Mouse (Mus musculus) mouse embryonic stem cell (cell line): ENCODE measurements around the gene Kcnn3.

Source experiments
- in situ Hi-C, 2 experiments: fragments of 300-500 bp; cut with MboI; formaldehyde crosslinking; loops; 1 replicate in 1 of 2; 3 replicates in 1 of 2; pipeline ENCODE4 v1.14.3; 2019 to 2020; ENCODE audit warnings: low sequenced_read_pairs in 2 of 2, low pct_unique_long_range_greater_than_20kb in 1 of 2, mixed read lengths in 1 of 2; ENCODE audit not compliant: unreplicated experiment in 1 of 2

The Kcnn3 gene

DNA sequence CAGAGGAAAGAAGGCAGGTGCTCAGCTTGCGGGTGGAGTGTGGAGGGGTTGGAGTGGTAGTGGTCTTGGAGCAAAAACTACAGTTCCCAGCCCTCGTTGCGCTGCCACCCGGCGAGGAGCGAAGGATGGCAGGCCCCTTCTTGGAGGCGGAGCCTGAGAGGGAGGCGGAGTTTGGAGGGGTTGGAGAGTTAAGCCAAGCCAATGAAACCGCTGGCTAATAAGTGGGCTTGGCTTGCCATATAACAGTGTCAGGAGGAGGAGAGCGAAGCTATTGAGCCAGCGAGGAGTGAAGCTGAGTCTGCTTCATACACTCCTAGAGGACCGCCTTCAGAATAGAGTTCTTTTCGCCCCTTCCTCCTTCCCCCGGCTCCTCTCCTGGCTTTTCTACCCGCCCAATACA, at the start of gene Kcnn3:
Gene Kcnn3, plus strand, starts transcription at position 271 of the 400 bp plus-strand sequence.
- in situ Hi-C loops, result no loop called here

- in situ Hi-C loops, result no loop called here
These were observed 47.7 kb upstream of the Kcnn3 start for GRCm38 (mm10) chr3:89472280-89472679.

- in situ Hi-C loops, result no loop called here
These were observed 46.1 kb upstream of the Kcnn3 start for GRCm38 (mm10) chr3:89473838-89474237.

GRCm38 (mm10) chr3:89479055-89479454, 40.9 kb upstream of the Kcnn3 start:
- in situ Hi-C loops, result no loop called here

- in situ Hi-C loops, result loop anchor here in 1 of 2 experiments (5.0 to 10.0 kb wide), 3 partner anchors 34 to 167 kb away; partner anchors contain the start of gene Adam15
These were observed 38.5 kb upstream of the Kcnn3 start for GRCm38 (mm10) chr3:89481488-89481887.

- in situ Hi-C loops, result loop anchor here in 1 of 2 experiments (5.0 to 10.0 kb wide), 3 partner anchors 35 to 167 kb away; partner anchors contain the start of gene Adam15
These were observed 37.7 kb upstream of the Kcnn3 start for GRCm38 (mm10) chr3:89482249-89482648.

- in situ Hi-C loops, result loop anchor here in 1 of 2 experiments (5.0 to 10.0 kb wide), 3 partner anchors 38 to 170 kb away; partner anchors contain the start of gene Adam15
These were observed 35.0 kb upstream of the Kcnn3 start for GRCm38 (mm10) chr3:89484766-89485524.

DNA sequence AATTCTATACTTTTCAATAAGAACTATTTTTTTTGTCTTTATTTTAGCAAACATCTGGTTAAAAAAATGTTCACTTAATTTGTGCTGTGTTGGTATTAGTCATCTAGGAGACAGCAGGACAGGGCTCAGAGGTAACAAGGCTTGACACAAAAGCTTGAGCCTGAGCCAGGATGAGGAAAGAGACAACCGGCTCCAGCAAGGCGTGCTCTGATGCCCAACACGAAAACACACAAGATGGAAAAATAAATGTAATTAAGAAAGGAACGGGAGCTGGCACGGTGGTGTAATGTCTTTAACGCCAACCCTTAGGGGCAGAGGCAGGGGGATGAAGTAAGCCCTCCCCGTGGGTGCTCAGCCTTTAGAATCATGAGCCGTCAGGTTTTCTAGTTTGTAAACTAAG, 33.9 kb upstream of the Kcnn3 start:
- in situ Hi-C loops, result loop anchor here in 1 of 2 experiments (10.0 kb wide), 2 partner anchors 141 to 171 kb away; partner anchors contain the start of gene Adam15

DNA sequence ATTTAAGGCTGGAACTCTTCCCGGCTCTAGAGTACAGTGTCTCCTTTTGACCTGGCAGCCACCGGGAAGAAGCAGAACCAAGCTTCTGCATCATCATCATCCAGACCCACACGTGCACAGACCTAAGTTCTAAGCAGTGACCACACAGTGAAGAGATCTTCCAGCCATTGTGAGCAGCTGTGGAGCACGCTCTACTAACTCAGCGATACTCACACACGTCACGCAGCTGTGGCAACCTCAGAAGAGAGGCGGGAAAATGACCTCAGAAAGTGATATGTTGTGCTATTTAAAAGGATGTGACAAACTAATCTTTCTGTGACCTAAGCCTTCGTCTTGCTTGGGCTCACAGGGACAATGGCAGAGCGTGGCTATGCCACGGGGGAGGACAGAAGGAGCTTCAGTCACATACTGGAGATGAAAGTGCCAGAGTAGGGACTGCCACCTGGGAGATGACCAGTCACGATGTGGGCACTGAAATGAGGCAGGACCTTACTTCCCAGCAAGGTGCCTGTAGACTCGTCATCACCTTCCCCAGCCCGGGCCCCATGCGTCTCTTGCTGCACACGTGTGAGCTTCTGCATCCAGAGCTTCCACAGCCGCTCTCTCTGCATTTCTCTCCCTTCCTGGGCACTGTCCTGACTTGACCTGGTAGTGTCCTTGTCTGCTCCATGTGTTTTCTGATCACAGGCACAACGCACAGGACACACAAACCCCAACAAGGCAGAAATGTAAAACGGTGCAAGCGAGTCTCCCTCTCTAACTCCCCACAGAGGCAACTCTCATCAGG, 32.9 kb upstream of the Kcnn3 start:
- in situ Hi-C loops, result loop anchor here in 1 of 2 experiments (10.0 kb wide), 2 partner anchors 142 to 172 kb away; partner anchors contain the start of gene Adam15

DNA sequence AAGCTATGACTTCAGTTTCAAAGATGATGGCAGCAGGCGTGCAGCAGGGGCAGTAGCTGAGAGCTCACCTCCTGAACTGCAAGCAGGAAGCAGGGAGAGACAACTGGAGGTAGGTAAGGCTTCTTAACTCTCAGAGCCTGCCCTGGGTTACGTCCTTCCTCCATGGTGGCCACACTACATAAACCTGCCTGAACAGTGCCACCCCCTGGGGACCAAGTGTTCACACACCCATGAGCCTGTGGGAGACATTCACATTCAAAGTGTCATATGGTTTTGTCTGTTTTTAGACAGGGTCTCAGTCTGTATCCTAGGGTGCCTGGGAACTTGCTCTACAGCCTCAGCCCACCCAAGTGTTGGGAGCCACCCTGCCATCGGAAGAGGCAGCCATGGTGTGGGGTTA, 29.2 kb upstream of the Kcnn3 start:
- in situ Hi-C loops, result no loop called here

DNA sequence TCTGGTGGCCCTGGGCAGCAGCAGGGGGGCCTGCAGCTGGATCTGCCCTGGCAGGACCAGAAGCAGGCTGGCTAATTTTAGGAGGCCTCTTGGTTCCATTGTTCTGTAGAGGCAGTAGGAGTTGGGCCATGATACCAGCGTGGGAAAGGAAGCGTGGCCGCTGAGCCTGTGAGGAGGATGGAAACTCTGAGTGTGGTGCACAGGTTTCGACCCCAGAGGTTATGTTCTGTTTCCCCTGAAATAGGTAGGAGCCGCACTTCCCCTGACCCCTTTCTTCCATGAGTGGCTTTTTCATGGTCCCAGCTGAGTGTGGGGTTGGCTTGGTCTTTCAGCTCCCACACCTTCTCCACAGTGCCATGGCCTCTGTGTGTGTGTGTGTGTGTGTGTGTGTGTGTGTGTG, 28.4 kb upstream of the Kcnn3 start:
- in situ Hi-C loops, result no loop called here

GRCm38 (mm10) chr3:89492701-89493151, 27.2 kb upstream of the Kcnn3 start:
- in situ Hi-C loops, result no loop called here

- in situ Hi-C loops, result no loop called here
These were observed 25.3 kb upstream of the Kcnn3 start for GRCm38 (mm10) chr3:89494630-89495029.

DNA sequence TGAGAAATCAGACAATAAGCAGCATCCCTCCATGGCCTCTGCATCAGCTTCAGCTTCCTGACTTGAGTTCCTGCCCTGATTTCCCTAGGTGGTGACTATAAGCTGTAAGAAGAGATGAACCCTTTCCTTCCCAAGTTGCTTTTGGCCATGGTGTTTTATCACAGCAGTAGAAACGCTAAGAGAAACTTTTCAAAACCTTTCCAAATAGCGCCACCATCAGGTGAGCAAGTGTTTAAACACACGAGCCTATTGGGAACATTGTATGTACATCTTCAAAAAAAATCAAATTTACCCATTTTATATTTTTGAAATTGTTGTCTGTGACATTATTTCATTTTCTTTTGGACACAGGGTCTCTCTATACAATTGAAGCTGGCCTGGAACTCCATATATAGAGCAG, 23.6 kb upstream of the Kcnn3 start:
- in situ Hi-C loops, result no loop called here

DNA sequence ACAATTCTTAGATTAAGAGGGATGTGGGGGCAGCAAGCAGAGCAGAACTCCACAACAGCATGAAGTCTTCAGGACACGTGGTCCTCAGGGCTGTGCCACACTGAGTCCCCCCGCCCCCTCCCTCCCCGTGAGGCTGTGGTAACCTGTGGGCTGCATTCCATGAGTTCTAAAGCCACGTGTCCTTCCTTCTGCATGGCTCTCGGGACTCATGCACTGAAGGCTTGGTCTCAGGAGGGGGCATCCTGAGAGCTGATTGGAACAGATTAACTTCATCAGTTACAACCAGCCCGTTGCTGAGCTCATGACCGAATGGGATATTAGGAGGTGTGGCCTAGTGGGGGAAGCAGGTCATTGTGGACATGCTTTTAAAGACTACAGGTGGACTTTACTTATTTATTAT, 20.3 kb upstream of the Kcnn3 start:
- in situ Hi-C loops, result no loop called here

DNA sequence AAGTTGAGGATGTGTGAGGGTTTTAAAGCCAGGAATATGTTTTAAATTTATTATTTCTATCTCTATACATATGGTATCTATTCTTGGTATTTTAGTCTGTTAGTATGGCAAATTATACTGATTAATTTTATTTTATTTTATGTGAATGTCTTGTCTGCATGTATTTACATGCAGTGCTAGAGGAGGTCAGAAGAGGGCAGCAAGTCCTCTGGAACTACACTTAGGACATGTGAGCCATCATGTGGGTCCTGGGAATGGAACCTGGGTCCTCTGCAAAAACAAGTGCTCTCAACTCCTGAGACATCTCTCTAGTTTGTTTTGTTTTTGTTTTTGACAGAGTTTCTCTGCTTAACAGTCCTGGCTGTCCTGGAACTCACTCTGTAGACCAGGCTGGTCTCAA, 18.5 kb upstream of the Kcnn3 start:
- in situ Hi-C loops, result no loop called here

DNA sequence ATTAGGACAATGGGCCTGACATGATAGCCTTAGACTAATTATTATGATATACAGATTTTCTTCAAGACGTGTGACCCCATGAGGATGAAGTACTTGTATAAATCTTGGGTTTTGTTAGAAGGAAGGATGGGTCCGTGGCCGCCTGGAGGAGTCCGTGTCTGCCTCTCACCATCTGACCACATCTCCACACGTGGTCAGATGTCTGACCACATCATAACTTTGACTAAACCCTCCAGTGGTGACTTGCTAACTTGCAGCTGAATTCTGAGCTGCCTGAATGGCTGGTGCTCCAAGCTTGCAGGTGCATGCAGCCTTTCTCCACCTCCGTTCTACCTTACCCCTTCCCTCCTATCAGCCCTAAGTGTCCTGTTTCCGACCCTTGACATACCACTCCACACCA, 17.4 kb upstream of the Kcnn3 start:
- in situ Hi-C loops, result no loop called here

DNA sequence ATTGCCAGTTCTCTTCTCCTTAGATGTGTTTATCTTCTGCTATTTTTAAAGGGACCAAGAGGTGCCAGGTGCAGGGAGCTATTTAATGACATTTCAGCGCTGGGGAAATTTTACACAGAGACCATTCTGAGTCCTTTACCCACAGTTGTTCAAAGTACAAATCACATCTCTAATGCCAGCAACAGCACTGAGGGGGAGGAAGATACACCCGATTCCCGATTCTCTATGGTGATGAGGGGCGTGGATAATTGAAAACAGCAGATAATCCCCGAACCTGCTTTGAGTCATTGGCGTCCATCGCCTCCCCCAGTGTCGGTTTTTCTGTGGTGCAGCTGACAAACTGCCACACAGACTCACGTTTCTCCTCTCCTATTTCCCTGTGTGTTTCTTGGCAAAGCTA, 11.9 kb upstream of the Kcnn3 start:
- in situ Hi-C loops, result no loop called here

- in situ Hi-C loops, result no loop called here
These were observed 9.0 kb upstream of the Kcnn3 start for GRCm38 (mm10) chr3:89510979-89511378.
